In genomic region chr16:95741358-95741757, GRCm38 (mm10) we compare ENCODE assay signal across 15 mouse cellular contexts. TPM values are rescaled to one million over a fixed set of nuclear protein-coding genes. Genes with fewer than 3 reads are reported as not detected.
DNase-seq lines count a peak whose midpoint lies in the region; ATAC-seq lines count a peak whose summit lies in the region.
"Had no signal": no experiment of that assay in that cellular context is flagged by ENCODE, and none has a peak within 500 bp of the region (broad histone marks: within the 10 kb centered on the region; RNA-seq: fewer than 3 reads in every experiment).

No protein-coding gene starts in this region.

- H3K4me2 ChIP-seq in limb, embryonic 12.5 days = no peak overlapping the region
- no peak overlapping the region for H3K4me2 ChIP-seq in kidney, embryonic 14.5 days (replicated peaks; ENCODE audit: low read depth, low read length)
- H3K4me2 ChIP-seq in hindbrain, embryonic 16.5 days (ENCODE audit: low read length) = no peak overlapping the region
- H3K4me2 ChIP-seq: neural tube, embryonic 15.5 days had no signal

- H3K27ac ChIP-seq in limb, embryonic 12.5 days = 0 out of 2 replicates have a peak overlapping the region, but pooled peaks have one; percentile 19
- no peak overlapping the region for H3K27ac ChIP-seq in kidney, embryonic 14.5 days (ENCODE audit: low read depth, low read length)
- H3K27ac ChIP-seq in hindbrain, embryonic 16.5 days (ENCODE audit: low read depth, low read length) = no peak overlapping the region
- H3K27ac ChIP-seq: embryonic facial prominence, embryonic 10.5 days; hindbrain, embryonic 10.5 days; kidney, postnatal 0 days; liver, embryonic 14.5 days; neural tube, embryonic 15.5 days had no signal

- no peaks in the 10 kb centered on the region for H3K9me3 ChIP-seq in limb, embryonic 12.5 days
- no peaks in the 10 kb centered on the region for H3K9me3 ChIP-seq in kidney, embryonic 14.5 days (ENCODE audit: control insufficient read depth, low read length)
- H3K9me3 ChIP-seq in hindbrain, embryonic 16.5 days (ENCODE audit: control insufficient read depth, low read length) = no peaks in the 10 kb centered on the region
- H3K9me3 ChIP-seq: embryonic facial prominence, embryonic 10.5 days; hindbrain, embryonic 10.5 days; neural tube, embryonic 15.5 days had no signal

- 0 out of 2 replicates have a peak, but pooled peaks have one; percentile 37 for ATAC-seq in limb, embryonic 12.5 days (ENCODE audit: insufficient number of reproducible peaks, insufficient read depth, low FRiP score, low TSS enrichment, low read depth)
- ATAC-seq in kidney, embryonic 14.5 days (ENCODE audit: low FRiP score, low TSS enrichment) = no peak
- no peak for ATAC-seq in hindbrain, embryonic 16.5 days
- ATAC-seq: inflammation-experienced regulatory T-cells, adult 6 months had no signal

- H3K27me3 ChIP-seq in limb, embryonic 12.5 days = no peaks in the 10 kb centered on the region
- H3K27me3 ChIP-seq in kidney, embryonic 14.5 days (ENCODE audit: control insufficient read depth, insufficient read depth, low read length) = no peaks in the 10 kb centered on the region
- H3K27me3 ChIP-seq in hindbrain, embryonic 16.5 days (replicated peaks; ENCODE audit: control insufficient read depth, insufficient read depth, low read length) = no peaks in the 10 kb centered on the region
- H3K27me3 ChIP-seq: neural tube, embryonic 15.5 days had no signal

- no peaks in the 10 kb centered on the region for H3K36me3 ChIP-seq in limb, embryonic 12.5 days
- H3K36me3 ChIP-seq in kidney, embryonic 14.5 days (ENCODE audit: control insufficient read depth, insufficient read depth, low read length) = no peaks in the 10 kb centered on the region
- H3K36me3 ChIP-seq in hindbrain, embryonic 16.5 days (ENCODE audit: control insufficient read depth, insufficient read depth, low read length) = no peaks in the 10 kb centered on the region
- H3K36me3 ChIP-seq: embryonic facial prominence, embryonic 10.5 days; hindbrain, embryonic 10.5 days; neural tube, embryonic 15.5 days had no signal

- H3K9ac ChIP-seq in limb, embryonic 12.5 days (replicated peaks) = no peak overlapping the region
- H3K9ac ChIP-seq in kidney, embryonic 14.5 days (ENCODE audit: low read depth, low read length) = no peak overlapping the region
- H3K9ac ChIP-seq in hindbrain, embryonic 16.5 days (ENCODE audit: low read depth, low read length) = no peak overlapping the region
- H3K9ac ChIP-seq: liver, embryonic 14.5 days; neural tube, embryonic 15.5 days had no signal

- WGBS in limb, embryonic 12.5 days = 67% methylated on average over 11 of the region's 11 CpGs
- 81% methylated on average over 11 of the region's 11 CpGs for WGBS in kidney, embryonic 14.5 days
- WGBS in hindbrain, embryonic 16.5 days = 76% methylated on average over 11 of the region's 11 CpGs

- no peak overlapping the region for H3K4me3 ChIP-seq in limb, embryonic 12.5 days (replicated peaks)
- no peak overlapping the region for H3K4me3 ChIP-seq in kidney, embryonic 14.5 days (ENCODE audit: low read length)
- no peak overlapping the region for H3K4me3 ChIP-seq in hindbrain, embryonic 16.5 days (ENCODE audit: low read length)
- H3K4me3 ChIP-seq: embryonic facial prominence, embryonic 10.5 days; hindbrain, embryonic 10.5 days; neural tube, embryonic 15.5 days had no signal

- peak; percentile 32 to 62 for DNase-seq in urinary bladder, adult 18-20 months (ENCODE audit: low spot score in 2 of 2)
- DNase-seq in urinary bladder, postnatal 4 days (ENCODE audit: low spot score in 2 of 2) = no peak
- peak; percentile 56 for DNase-seq in lung, postnatal 36 days
- no peak for DNase-seq in frontal cortex, postnatal 14 days (ENCODE audit: low spot score in 2 of 2)
- DNase-seq: adrenal gland, postnatal 25 days; cerebellum, postnatal 25 days had no signal

- H3K4me1 ChIP-seq in limb, embryonic 12.5 days (replicated peaks) = peaks cover 21% of the 10 kb centered on the region
- H3K4me1 ChIP-seq in kidney, embryonic 14.5 days (ENCODE audit: control insufficient read depth, insufficient read depth, low read length) = peaks cover 5% of the 10 kb centered on the region; the same call in 1 of the 2 replicates
- no peaks in the 10 kb centered on the region; the same call in 1 of the 2 replicates for H3K4me1 ChIP-seq in hindbrain, embryonic 16.5 days (ENCODE audit: control insufficient read depth, insufficient read depth, low read depth, low read length)

RNA-seq across cellular contexts. Expression of gene Ets2, which starts 39.5 kb away (rescaled TPM):
- 123 and 124 TPM in 2 replicates for polyA plus RNA-seq in limb, embryonic 12.5 days (2016; fragmentation: Nextera tagmentation; extraction: Ambion mirVana)
- 30.3 and 46.5 TPM in 2 replicates for polyA plus RNA-seq in kidney, embryonic 14.5 days (2014; fragmentation: Nextera tagmentation; extraction: Ambion mirVana)
- 23.1 and 26.2 TPM in 2 replicates for polyA plus RNA-seq in hindbrain, embryonic 16.5 days (2015; fragmentation: Nextera tagmentation; extraction: Ambion mirVana)

Comparison
In these comparisons a context has a peak if more than half of its experiments do, and no peak if none do; other contexts are left out.
1. DNase-seq: peak in urinary bladder, adult 18-20 months (2 of 2) and lung, postnatal 36 days (single experiment); none in urinary bladder, postnatal 4 days (0 of 2) and frontal cortex, postnatal 14 days (0 of 2).